Mouse (Mus musculus) heart, embryonic 14.5 days (tissue): ENCODE measurements around the gene Gsto2. TPM values are rescaled to one million over a fixed set of nuclear protein-coding genes. Genes with fewer than 3 reads are reported as not detected.

ENCODE experiments used
- ATAC-seq: fragments of 200-750 bp; cut with Nextera tagmentation; 2 replicates; pipeline ENCODE4 v1.8.0; 2017; ENCODE audit warnings: low read depth, moderate TSS enrichment; ENCODE audit not compliant: insufficient number of reproducible peaks, insufficient read depth, low FRiP score
- H3K27ac ChIP-seq, 2 experiments: fragments of 200-500 bp in 1 of 2; fragments of 300-500 bp in 1 of 2; sonication (generic) in 1 of 2; replicated peaks in 1 of 2; 2 replicates each; pipeline ENCODE4 v1.5.1; 2012 to 2014; ENCODE audit warnings: low read depth in 2 of 2, low read length in 2 of 2, control low read depth in 1 of 2, mild to moderate bottlenecking in 1 of 2, mixed read lengths in 1 of 2; ENCODE audit not compliant: control insufficient read depth in 1 of 2, insufficient read depth in 1 of 2
- H3K27me3 ChIP-seq: fragments of 300-500 bp; sonication (generic); 2 replicates; pipeline ENCODE4 v1.6.1; 2014; ENCODE audit warnings: mild to moderate bottlenecking, low read length, control low read depth; ENCODE audit not compliant: control insufficient read depth, insufficient read depth
- H3K36me3 ChIP-seq: fragments of 300-500 bp; sonication (generic); 2 replicates; pipeline ENCODE4 v1.6.1; 2014; ENCODE audit warnings: mild to moderate bottlenecking, control low read depth, low read length, mixed read lengths; ENCODE audit not compliant: control insufficient read depth, insufficient read depth
- H3K4me1 ChIP-seq, 2 experiments: fragments of 200-500 bp in 1 of 2; fragments of 300-500 bp in 1 of 2; sonication (generic) in 1 of 2; 2 replicates each; pipeline ENCODE4 v1.6.1; 2012 to 2014; ENCODE audit warnings: low read length in 2 of 2, control low read depth in 1 of 2, mixed read lengths in 1 of 2; ENCODE audit not compliant: control insufficient read depth in 2 of 2, insufficient read depth in 2 of 2
- H3K4me2 ChIP-seq: fragments of 300-500 bp; sonication (generic); 2 replicates; pipeline ENCODE4 v1.6.1; 2014; ENCODE audit warnings: mild to moderate bottlenecking, low read length
- H3K4me3 ChIP-seq, 2 experiments: fragments of 200-500 bp in 1 of 2; fragments of 300-500 bp in 1 of 2; sonication (generic) in 1 of 2; 2 replicates each; pipeline ENCODE4 v1.5.1; 2012 to 2014; ENCODE audit warnings: low read length in 2 of 2, mild to moderate bottlenecking in 2 of 2, control low read depth in 1 of 2, low read depth in 1 of 2, moderate library complexity in 1 of 2; ENCODE audit not compliant: control insufficient read depth in 1 of 2, insufficient read depth in 1 of 2
- H3K9ac ChIP-seq: fragments of 300-500 bp; sonication (generic); 2 replicates; pipeline ENCODE4 v1.6.1; 2014; ENCODE audit warnings: mild to moderate bottlenecking, low read length
- H3K9me3 ChIP-seq: fragments of 300-500 bp; sonication (generic); 2 replicates; pipeline ENCODE4 v1.6.1; 2016; ENCODE audit warnings: low read length, control low read depth; ENCODE audit not compliant: control insufficient read depth
- WGBS: fragments of 180-500 bp; shearing (Covaris S2); extraction: QIAGEN DNeasy Blood & Tissue Kit; methylation state at CpG from one replicate; pipeline ENCODE4 v1.1.7; 2014; 5-methylcytosine and 5-hydroxymethylcytosine counted together
- polyA plus RNA-seq: library from polyadenylated mRNA; unstranded; fragments of >200 nt; fragmentation: Nextera tagmentation; extraction: Ambion mirVana; gene quantifications from 2 replicates; pipeline ENCODE4 v1.2.1, GENCODE M21; 2014

Gene Gsto2
- 1.5 and 2.3 TPM in 2 replicates for polyA plus RNA-seq

DNA sequence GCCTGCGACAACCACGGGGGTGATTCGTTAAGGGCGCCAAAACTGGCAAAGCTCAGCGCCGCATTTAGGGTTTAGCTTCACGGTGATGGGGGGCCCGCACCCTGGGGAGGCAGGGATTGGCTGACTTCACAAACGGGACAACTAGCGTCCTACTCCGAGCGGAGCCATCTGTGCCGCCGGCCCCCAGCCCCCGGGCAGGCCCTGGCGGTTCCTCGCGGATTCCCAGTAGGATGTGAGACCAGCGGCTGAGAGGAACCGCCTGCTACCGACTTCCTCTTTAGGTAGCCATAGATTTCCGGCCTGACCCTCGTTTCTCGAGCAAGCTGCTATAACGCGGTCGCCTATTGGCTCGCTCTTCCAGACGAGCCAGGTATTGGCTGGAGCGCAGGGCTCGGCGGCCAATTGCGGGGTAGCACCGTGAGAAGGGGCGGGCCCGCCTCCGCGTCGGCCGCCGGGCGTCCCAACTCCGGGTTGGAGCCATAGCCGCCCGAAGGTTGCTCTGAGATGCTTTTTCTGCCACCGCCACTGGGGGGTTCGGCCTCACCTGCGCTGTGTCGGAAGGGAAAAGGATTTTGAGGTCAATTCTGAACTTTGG is at the start of gene Gsto2:
Gene Gsto2, plus strand, starts transcription at position 182 of the 595 bp plus-strand sequence.
- H3K27ac ChIP-seq = peak within 1 kb of the TSS; percentile 68 to 79
- H3K4me2 ChIP-seq = peak within 1 kb of the TSS; percentile 82
- no peaks in the 10 kb centered on the region for H3K9me3 ChIP-seq
- 0 out of 4 replicates have a peak, but pooled peaks cover 0 to 2% of the 10 kb centered on the region in 2 experiments for H3K4me1 ChIP-seq
- no peaks in the 10 kb centered on the region for H3K27me3 ChIP-seq
- peaks cover 23% of the 10 kb centered on the region for H3K36me3 ChIP-seq
- ATAC-seq = peak; percentile 100
- under 1% methylated on average over 49 of the region's 49 CpGs for WGBS
- H3K9ac ChIP-seq = peak within 1 kb of the TSS; percentile 81
- peak within 1 kb of the TSS; percentile 60 to 70 for H3K4me3 ChIP-seq

- H3K9me3 ChIP-seq = no peaks in the 10 kb centered on the region
- no peak for ATAC-seq
- 75% methylated on average over 9 of the region's 9 CpGs for WGBS
Observed at GRCm38 (mm10) chr19:47817692-47818091, 47.6 kb upstream of the Gsto2 start.

DNA sequence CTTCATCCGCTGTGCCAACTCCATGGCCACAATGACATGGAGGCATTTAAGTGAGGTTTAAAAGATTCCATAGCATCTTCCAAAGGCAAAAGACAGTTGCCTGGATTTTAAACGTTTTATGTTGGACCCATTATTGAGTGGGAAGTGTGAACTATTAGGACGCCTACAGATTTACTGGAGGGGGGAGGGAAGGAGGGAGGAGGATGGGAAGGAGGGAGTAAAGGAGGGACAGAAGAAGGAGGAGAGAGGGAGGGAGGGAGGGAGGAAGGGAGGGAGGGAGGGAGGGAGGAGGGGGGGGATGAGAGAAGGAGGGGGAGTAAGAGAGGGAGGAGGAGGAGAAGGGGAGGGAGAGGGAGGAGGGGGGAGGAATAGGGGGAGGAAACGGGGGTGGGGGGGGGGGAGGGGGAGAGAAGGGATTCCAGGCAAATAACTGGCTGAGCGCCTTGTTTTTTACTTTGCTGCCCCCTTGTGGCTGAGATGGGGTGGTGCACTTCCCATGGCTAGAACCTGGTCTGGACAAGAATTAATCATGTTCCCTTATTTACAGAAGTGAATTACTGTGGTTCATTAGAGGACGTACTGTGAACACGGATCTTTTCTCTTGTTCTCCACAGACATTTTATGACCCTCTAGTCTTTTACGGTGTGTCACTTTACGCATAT is 44.4 kb upstream of the Gsto2 start:
- Histone ChIP-seq H3K9me3 (no peaks in the 10 kb centered on the region), H3K4me3 (no peak overlapping the region), H3K27me3 (peaks cover 7% of the 10 kb centered on the region; the same call in 1 of the 2 replicates), H3K4me2 (no peak overlapping the region), H3K4me1 (no peaks in the 10 kb centered on the region), H3K36me3 (no peaks in the 10 kb centered on the region), H3K9ac (no peak overlapping the region), H3K27ac (no peak overlapping the region)
- WGBS = 19% methylated on average over 8 of the region's 9 CpGs
- ATAC-seq = no peak

More at GRCm38 (mm10) chr19:47817692-47818091, 47.6 kb upstream of the Gsto2 start:
- H3K9ac ChIP-seq = no peak overlapping the region
- peaks cover 4% of the 10 kb centered on the region; the same call in 1 of the 2 replicates for H3K27me3 ChIP-seq
- H3K4me2 ChIP-seq = no peak overlapping the region
- no peaks in the 10 kb centered on the region for H3K36me3 ChIP-seq
- no peak overlapping the region for H3K4me3 ChIP-seq
- no peaks in the 10 kb centered on the region; a peak in 1 of 4 replicates for H3K4me1 ChIP-seq
- no peak overlapping the region for H3K27ac ChIP-seq

DNA sequence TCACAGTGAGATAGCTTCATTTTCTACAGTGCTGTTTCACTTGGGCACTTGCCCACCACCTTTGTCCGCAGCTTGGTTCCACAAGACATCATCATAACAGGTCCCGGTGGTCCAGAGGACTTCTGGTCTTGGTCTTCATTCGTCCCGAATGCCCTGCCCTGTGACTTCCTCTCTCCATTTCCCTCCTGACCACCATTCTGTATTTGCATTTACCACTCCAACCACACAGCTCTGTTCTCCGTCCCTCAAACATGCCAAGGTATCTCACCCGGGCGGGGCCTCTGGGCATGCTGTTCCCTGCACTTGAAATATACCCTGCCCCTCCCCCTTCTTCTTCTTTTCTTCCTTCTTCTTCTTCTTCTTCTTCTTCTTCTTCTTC is 43.9 kb upstream of the Gsto2 start:
- no peak overlapping the region for H3K27ac ChIP-seq
- no peaks in the 10 kb centered on the region for H3K36me3 ChIP-seq
- H3K9me3 ChIP-seq = no peaks in the 10 kb centered on the region
- H3K4me3 ChIP-seq = no peak overlapping the region
- ATAC-seq = no peak
- H3K27me3 ChIP-seq = peaks cover 7% of the 10 kb centered on the region; the same call in 1 of the 2 replicates
- H3K4me2 ChIP-seq = no peak overlapping the region
- H3K4me1 ChIP-seq = no peaks in the 10 kb centered on the region
- H3K9ac ChIP-seq = no peak overlapping the region
- 46% methylated on average over 7 of the region's 7 CpGs for WGBS

GRCm38 (mm10) chr19:47822143-47822796 is 43.1 kb upstream of the Gsto2 start:
- ATAC-seq = no peak
- Histone ChIP-seq H3K9ac (no peak overlapping the region), H3K4me3 (no peak overlapping the region), H3K4me1 (no peaks in the 10 kb centered on the region), H3K4me2 (no peak overlapping the region), H3K36me3 (no peaks in the 10 kb centered on the region), H3K27ac (no peak overlapping the region), H3K9me3 (no peaks in the 10 kb centered on the region), H3K27me3 (peaks cover 7% of the 10 kb centered on the region; the same call in 1 of the 2 replicates)
- WGBS = 20% methylated on average over 8 of the region's 8 CpGs

DNA sequence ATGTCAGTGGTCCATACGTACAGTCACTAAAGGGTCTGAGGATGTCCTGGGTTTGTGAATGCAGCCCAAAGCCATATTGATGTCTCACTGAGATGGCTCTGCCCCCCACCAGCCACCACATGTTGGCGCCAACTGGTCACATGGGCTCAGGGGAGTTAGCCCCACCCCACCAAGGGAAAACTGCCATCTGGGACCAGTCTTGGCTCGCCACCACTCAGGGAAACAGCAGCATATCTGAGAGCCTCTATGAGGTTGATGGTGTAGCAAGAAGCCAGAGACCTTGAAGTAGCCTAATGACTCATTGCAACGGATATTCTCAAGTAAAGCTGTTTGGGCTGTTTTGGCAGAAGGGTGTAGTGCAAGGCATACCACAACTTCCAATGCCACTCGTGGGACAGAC is 41.3 kb upstream of the Gsto2 start:
- Histone ChIP-seq H3K9me3 (no peaks in the 10 kb centered on the region), H3K27me3 (peaks cover 7% of the 10 kb centered on the region; the same call in 1 of the 2 replicates), H3K4me1 (no peaks in the 10 kb centered on the region), H3K9ac (no peak overlapping the region), H3K27ac (no peak overlapping the region), H3K4me3 (no peak overlapping the region), H3K36me3 (no peaks in the 10 kb centered on the region), H3K4me2 (no peak overlapping the region)
- WGBS = 65% methylated on average over 5 of the region's 5 CpGs
- no peak for ATAC-seq

GRCm38 (mm10) chr19:47829913-47830450 is 35.4 kb upstream of the Gsto2 start:
- Histone ChIP-seq H3K9ac (no peak overlapping the region), H3K36me3 (no peaks in the 10 kb centered on the region), H3K4me1 (no peaks in the 10 kb centered on the region), H3K4me2 (no peak overlapping the region), H3K9me3 (no peaks in the 10 kb centered on the region), H3K27me3 (no peaks in the 10 kb centered on the region), H3K27ac (no peak overlapping the region), H3K4me3 (no peak overlapping the region)
- ATAC-seq = no peak
- WGBS = 79% methylated on average over 14 of the region's 14 CpGs
